Mouse (Mus musculus) hindbrain, embryonic 16.5 days (tissue): ENCODE measurements around the gene Adgrg1. TPM values are rescaled to one million over a fixed set of nuclear protein-coding genes. Genes with fewer than 3 reads are reported as not detected.

Experiments
- ATAC-seq: fragments of 200-750 bp; cut with Nextera tagmentation; 2 replicates; pipeline ENCODE4 v1.8.0; 2017; ENCODE audit warnings: moderate TSS enrichment, moderate library complexity
- H3K27ac ChIP-seq: fragments of 300-500 bp; sonication (generic); 2 replicates; pipeline ENCODE4 v1.5.1; 2014; ENCODE audit warnings: low read depth, mild to moderate bottlenecking, control low read depth, low read length, moderate library complexity
- H3K27me3 ChIP-seq: fragments of 300-500 bp; sonication (generic); replicated peaks from 2 replicates; pipeline ENCODE4 v1.6.1; 2014; ENCODE audit warnings: low read length; ENCODE audit not compliant: control insufficient read depth, insufficient read depth
- H3K36me3 ChIP-seq: fragments of 300-500 bp; sonication (generic); 2 replicates; pipeline ENCODE4 v1.6.1; 2014; ENCODE audit warnings: mild to moderate bottlenecking, low read length, moderate library complexity, mixed read lengths; ENCODE audit not compliant: control insufficient read depth, insufficient read depth
- H3K4me1 ChIP-seq: fragments of 300-500 bp; sonication (generic); 2 replicates; pipeline ENCODE4 v1.6.1; 2014; ENCODE audit warnings: low read depth, low read length; ENCODE audit not compliant: control insufficient read depth, insufficient read depth
- H3K4me2 ChIP-seq: fragments of 300-500 bp; sonication (generic); 2 replicates; pipeline ENCODE4 v1.6.1; 2014; ENCODE audit warnings: mild to moderate bottlenecking, low read length, control low read depth, moderate library complexity
- H3K4me3 ChIP-seq: fragments of 300-500 bp; sonication (generic); 2 replicates; pipeline ENCODE4 v1.5.1; 2014; ENCODE audit warnings: mild to moderate bottlenecking, low read length, control low read depth, moderate library complexity
- H3K9ac ChIP-seq: fragments of 300-500 bp; sonication (generic); 2 replicates; pipeline ENCODE4 v1.6.1; 2014; ENCODE audit warnings: low read depth, mild to moderate bottlenecking, control low read depth, low read length, moderate library complexity
- H3K9me3 ChIP-seq: fragments of 300-500 bp; sonication (generic); 2 replicates; pipeline ENCODE4 v1.6.1; 2014; ENCODE audit warnings: mild to moderate bottlenecking, low read length, moderate library complexity; ENCODE audit not compliant: control insufficient read depth
- WGBS: fragments of 180-500 bp; shearing (Covaris S2); extraction: QIAGEN DNeasy Blood & Tissue Kit; methylation state at CpG from one replicate; pipeline ENCODE4 v1.1.7; 2014; 5-methylcytosine and 5-hydroxymethylcytosine counted together
- polyA plus RNA-seq: library from polyadenylated mRNA; unstranded; fragments of >200 nt; fragmentation: Nextera tagmentation; extraction: Ambion mirVana; gene quantifications from 2 replicates; pipeline ENCODE4 v1.2.1, GENCODE M21; 2015

The Adgrg1 gene
- polyA plus RNA-seq, 1 experiment from 2014 or later: 112 TPM

DNA sequence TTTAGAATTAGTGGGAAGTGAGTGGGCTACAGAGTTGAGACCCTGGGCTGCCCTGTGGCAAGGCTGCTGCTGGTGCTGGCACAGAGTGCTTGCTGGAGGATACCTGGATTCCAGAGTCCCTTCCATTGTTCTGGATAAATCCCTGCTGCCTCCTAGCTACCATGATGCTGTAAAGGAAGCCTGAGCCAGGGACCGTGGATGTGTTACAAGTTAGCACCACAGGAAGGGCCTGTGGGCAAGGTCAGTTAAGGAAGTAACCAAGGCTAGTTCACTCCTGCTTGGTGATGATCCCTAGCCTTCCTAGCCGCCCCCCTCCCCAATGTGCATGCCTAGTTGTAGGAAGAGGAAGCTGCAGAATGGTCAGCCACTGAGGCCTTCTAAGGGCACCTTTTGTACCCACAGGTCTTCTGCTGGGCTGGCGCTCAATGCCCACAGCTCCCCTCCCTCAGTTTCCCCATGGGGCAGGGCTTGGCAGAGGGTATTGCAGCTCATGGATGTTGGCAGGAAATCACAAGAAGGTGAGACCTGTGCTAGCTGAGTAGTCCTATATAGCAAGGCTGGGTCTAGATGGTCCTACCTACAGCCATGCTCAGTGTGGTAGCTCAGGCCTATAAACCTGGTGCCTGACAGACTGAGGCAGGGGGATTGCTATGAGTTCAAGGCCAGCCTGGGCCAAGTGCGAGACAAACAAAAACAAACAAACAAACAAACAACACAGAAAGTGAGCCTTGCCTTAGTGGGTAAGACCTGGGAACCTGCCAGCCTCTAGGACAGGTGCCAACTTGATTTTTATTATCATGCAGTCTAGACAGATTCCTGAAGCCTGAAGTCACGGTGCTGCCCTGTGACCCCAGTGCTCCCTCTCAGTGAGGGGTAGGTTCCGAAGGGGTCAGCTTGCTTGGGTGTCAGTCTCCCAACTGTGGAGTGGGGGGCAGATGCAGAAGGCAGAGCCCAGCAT, 22.6 kb downstream of the Adgrg1 start:
- ATAC-seq: no peak
- Histone ChIP-seq H3K4me2 (peak overlapping the region; percentile 52), H3K27ac (peak overlapping the region; percentile 89), H3K36me3 (no peaks in the 10 kb centered on the region), H3K9ac (peak overlapping the region; percentile 64), H3K27me3 (no peaks in the 10 kb centered on the region), H3K9me3 (no peaks in the 10 kb centered on the region), H3K4me1 (peaks cover 82% of the 10 kb centered on the region), H3K4me3 (peak overlapping the region; percentile 45)
- WGBS: 37% methylated on average over 5 of the region's 6 CpGs

- Histone ChIP-seq H3K4me2 (peak overlapping the region; percentile 52), H3K27me3 (no peaks in the 10 kb centered on the region), H3K4me1 (peaks cover 79% of the 10 kb centered on the region), H3K36me3 (no peaks in the 10 kb centered on the region), H3K4me3 (peak overlapping the region; percentile 45), H3K27ac (peak overlapping the region; percentile 89), H3K9ac (peak overlapping the region; percentile 64), H3K9me3 (no peaks in the 10 kb centered on the region)
- no peak for ATAC-seq
- 35% methylated on average over 6 of the region's 6 CpGs for WGBS
Measured at GRCm38 (mm10) chr8:94997857-94998243, 23.3 kb downstream of the Adgrg1 start.

- 17% methylated on average over 2 of the region's 2 CpGs for WGBS
- Histone ChIP-seq H3K9ac (peak overlapping the region; percentile 64), H3K4me3 (peak overlapping the region; percentile 45), H3K27me3 (no peaks in the 10 kb centered on the region), H3K4me2 (peak overlapping the region; percentile 52), H3K4me1 (peaks cover 73% of the 10 kb centered on the region), H3K27ac (peak overlapping the region; percentile 89), H3K9me3 (no peaks in the 10 kb centered on the region), H3K36me3 (peaks cover 4% of the 10 kb centered on the region)
- no peak for ATAC-seq
Measured at GRCm38 (mm10) chr8:94998431-94998830, 23.9 kb downstream of the Adgrg1 start.

DNA sequence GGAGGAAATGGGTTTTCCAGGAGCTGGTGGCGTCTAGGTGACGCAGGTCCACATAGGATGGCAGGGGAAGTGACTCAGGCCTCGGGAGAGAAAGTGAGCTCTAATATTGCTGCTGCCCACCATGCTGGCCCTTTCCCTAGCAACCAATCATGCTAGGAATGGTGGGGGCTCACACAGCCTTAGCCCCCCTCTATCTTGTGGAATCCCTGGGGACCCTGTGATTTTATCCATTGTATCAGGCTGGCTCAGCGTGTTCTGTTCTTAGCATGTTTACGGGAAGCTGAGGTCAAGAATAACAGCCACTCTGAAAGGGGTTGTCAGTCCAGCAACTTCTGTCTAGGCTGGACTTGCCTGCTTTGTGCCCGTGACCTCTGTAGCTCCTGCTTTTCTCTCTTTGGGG, 24.5 kb downstream of the Adgrg1 start:
- Histone ChIP-seq H3K27ac (peak overlapping the region; percentile 73; the same call in 1 of the 2 replicates), H3K27me3 (no peaks in the 10 kb centered on the region), H3K4me1 (peaks cover 68% of the 10 kb centered on the region), H3K9ac (peak overlapping the region; percentile 39), H3K36me3 (peaks cover 10% of the 10 kb centered on the region), H3K4me3 (peak overlapping the region; percentile 45), H3K4me2 (peak overlapping the region; percentile 52), H3K9me3 (no peaks in the 10 kb centered on the region)
- 26% methylated on average over 6 of the region's 6 CpGs for WGBS
- no peak for ATAC-seq

DNA sequence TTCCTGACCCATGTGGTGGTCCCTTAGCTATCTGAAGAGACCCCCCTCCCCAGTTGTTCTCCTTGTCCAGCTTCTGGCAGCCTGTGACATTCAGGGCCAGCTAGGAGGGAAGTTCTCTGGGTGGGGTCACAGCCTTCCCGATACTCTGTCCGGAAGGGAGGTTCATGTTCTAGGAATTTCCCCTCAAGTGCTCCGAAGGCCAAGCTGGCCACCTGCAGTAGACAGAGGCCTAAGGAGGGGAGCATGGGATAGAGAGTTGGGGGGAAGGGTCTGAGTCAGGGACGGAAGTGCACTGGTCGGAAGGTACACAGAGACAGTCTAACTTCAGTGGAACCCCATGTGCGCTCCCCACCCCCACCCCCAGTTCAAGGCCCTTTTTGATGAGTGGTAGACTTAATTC, 25.4 kb downstream of the Adgrg1 start:
- peak overlapping the region; percentile 73 for H3K27ac ChIP-seq
- H3K4me3 ChIP-seq: peak overlapping the region; percentile 15; the same call in 1 of the 2 replicates
- ATAC-seq: no peak
- H3K9me3 ChIP-seq: no peaks in the 10 kb centered on the region
- WGBS: 45% methylated on average over 6 of the region's 6 CpGs
- H3K36me3 ChIP-seq: peaks cover 19% of the 10 kb centered on the region
- H3K27me3 ChIP-seq: no peaks in the 10 kb centered on the region
- peak overlapping the region; percentile 36 for H3K9ac ChIP-seq
- peaks cover 65% of the 10 kb centered on the region for H3K4me1 ChIP-seq
- H3K4me2 ChIP-seq: peak overlapping the region; percentile 52

DNA sequence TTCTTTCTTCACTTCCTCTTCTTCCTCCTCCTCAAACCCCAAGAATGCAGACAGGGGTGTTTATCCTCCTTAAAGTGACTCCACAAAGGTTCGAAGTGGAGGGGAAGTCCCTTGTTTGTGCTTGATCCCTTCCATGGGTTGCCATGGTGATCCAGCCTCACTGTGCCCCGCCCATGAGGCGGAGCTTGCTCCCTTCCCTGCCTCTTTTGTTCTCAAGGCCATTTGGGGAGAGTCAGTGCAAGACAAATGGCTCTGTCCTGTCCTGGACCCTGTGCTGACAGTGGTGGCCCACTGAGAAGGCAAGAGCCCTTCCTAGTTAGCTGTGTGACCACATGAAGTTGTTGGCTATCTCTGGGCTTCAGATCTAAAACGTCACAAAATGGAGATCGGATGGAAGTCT, 26.1 kb downstream of the Adgrg1 start:
- 10% methylated on average over 5 of the region's 5 CpGs for WGBS

DNA sequence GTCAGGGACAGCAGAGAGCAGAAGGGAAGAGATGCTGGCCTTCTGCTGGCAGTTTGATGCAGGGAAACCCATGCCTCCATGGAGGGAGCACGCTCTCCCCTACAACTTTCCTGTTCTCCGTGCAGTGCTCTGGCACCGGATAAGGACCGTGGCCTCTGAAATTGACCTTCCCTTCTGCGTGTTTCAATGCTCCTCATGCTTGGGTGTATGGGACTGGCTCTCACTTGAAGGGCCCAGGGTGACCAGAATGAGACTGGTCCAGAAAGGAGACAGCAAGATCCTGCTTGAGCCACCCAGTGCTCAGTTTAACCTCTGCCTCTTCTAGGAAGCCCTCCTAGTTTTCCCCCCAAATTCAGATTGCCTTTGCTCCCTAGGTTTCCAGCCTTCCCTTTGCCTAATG, 26.6 kb downstream of the Adgrg1 start:
- Histone ChIP-seq H3K27ac (peak overlapping the region; percentile 73), H3K9ac (no peak overlapping the region), H3K4me2 (peak overlapping the region; percentile 52; the same call in 1 of the 2 replicates), H3K27me3 (no peaks in the 10 kb centered on the region), H3K9me3 (no peaks in the 10 kb centered on the region), H3K4me3 (no peak overlapping the region), H3K4me1 (peaks cover 57% of the 10 kb centered on the region), H3K36me3 (peaks cover 28% of the 10 kb centered on the region)
- peak; percentile 0; the same call in 1 of the 2 replicates for ATAC-seq
- WGBS: 50% methylated on average over 5 of the region's 5 CpGs

More for the DNA sequence above, 26.1 kb downstream of the Adgrg1 start:
- Histone ChIP-seq H3K36me3 (peaks cover 24% of the 10 kb centered on the region), H3K9ac (no peak overlapping the region; the same call in 1 of the 2 replicates), H3K4me2 (peak overlapping the region; percentile 52), H3K9me3 (no peaks in the 10 kb centered on the region), H3K27ac (peak overlapping the region; percentile 73), H3K4me1 (peaks cover 61% of the 10 kb centered on the region), H3K27me3 (no peaks in the 10 kb centered on the region), H3K4me3 (no peak overlapping the region)
- ATAC-seq: peak; percentile 24; the same call in 1 of the 2 replicates

DNA sequence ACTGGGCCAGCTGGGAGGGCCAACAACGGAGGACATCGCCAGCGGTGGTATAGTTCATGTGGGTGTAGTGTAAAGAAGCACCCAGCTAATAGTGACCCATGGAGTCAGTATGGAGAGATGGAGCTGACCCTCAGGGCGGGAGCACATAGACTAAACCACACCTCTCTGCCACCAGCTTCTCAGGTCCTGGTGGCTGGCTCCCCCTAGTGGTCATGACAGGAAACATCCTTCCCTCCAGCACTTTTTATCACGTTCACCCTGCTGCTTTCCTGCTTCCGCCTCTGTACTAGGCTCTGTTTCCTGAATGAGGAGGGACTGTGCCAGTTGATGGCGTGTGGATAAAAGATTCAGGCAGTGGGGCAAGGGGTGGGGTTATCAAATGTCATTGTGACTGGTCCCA, 27.1 kb downstream of the Adgrg1 start:
- Histone ChIP-seq H3K4me3 (no peak overlapping the region), H3K9ac (no peak overlapping the region), H3K27ac (no peak overlapping the region), H3K27me3 (no peaks in the 10 kb centered on the region), H3K4me2 (no peak overlapping the region), H3K36me3 (peaks cover 30% of the 10 kb centered on the region), H3K4me1 (peaks cover 55% of the 10 kb centered on the region), H3K9me3 (no peaks in the 10 kb centered on the region)
- 3% methylated on average over 7 of the region's 7 CpGs for WGBS
- peak; percentile 48; the same call in 1 of the 2 replicates for ATAC-seq

DNA sequence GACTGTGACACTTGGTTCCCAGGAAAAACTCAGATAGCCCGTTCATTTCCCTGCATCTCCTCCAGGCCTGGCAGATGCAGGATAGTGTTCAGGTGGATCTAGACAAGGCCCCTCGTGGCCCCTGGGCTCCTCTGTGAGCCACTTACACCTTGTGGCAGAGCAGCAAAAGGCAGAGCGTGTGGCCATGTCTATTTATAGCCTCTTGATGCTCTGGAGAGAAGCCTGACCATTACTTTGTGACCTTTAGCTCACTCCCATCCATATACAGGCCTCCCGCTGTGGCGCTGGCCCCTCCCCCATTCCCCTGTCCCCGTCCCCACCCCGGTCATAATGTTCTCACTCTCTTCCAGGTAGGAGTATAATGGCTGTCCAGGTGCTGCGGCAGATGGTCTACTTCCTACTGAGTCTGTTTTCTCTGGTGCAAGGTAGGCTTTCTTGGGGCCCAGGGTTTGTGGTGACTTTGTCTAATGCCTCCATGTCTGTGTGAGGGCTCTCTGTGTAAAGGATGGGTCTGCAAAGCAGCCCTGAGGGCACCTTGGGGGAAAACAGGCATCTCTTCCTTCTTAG, 27.6 kb downstream of the Adgrg1 start:
- Histone ChIP-seq H3K4me2 (no peak overlapping the region), H3K27ac (no peak overlapping the region), H3K4me1 (peaks cover 50% of the 10 kb centered on the region), H3K9ac (no peak overlapping the region), H3K27me3 (no peaks in the 10 kb centered on the region), H3K9me3 (no peaks in the 10 kb centered on the region), H3K4me3 (no peak overlapping the region), H3K36me3 (peaks cover 35% of the 10 kb centered on the region)
- WGBS: 62% methylated on average over 8 of the region's 8 CpGs
- ATAC-seq: peak; percentile 2; the same call in 1 of the 2 replicates
